Comparison of ENCODE assay signal across 7 mouse cellular contexts in the genomic region with DNA sequence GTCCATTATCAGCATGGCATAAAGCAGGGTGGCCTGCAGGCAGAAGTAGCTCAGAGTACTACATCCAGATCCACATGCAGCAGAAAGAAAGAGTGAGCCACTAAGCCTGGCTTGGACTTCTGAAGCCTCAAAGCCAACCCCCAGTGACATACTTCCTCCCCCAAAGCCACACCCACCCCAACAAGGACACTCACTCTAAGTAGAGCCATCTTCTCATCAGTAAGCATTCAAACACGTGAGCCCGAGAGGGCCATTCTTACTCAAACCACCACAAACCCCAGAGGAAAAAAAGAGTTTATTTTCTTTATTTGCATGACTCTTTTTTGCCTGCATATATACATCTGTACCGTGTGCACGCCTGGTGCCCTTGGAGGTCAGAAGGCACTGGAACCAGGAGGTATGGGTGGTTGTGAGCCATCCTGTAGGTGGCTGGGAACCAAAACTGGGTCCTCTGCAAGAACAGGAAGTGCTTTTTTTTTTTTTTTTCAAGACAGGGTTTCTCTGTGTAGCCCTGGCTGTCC. TPM values are rescaled to one million over a fixed set of nuclear protein-coding genes. Genes with fewer than 3 reads are reported as not detected.
DNase-seq lines count a peak whose midpoint lies in the region; ATAC-seq and TF ChIP-seq lines count a peak whose summit lies in the region.

No protein-coding gene starts in this region.

- H3K36me3 ChIP-seq in spleen, adult 2 months (ENCODE audit: control insufficient read depth, insufficient read depth, low read length), result no peaks in the 10 kb centered on the region
- no peaks in the 10 kb centered on the region for H3K36me3 ChIP-seq in hindbrain, embryonic 13.5 days
- H3K36me3 ChIP-seq in liver, postnatal 0 days (replicated peaks; ENCODE audit: insufficient read depth, low read length), result 0 out of 2 replicates have a peak, but pooled peaks cover 3% of the 10 kb centered on the region
- H3K36me3 ChIP-seq in stomach, embryonic 16.5 days (ENCODE audit: control insufficient read depth, insufficient read depth, low read length), result no peaks in the 10 kb centered on the region

- H3K9ac ChIP-seq in hindbrain, embryonic 13.5 days, result peak overlapping the region; percentile 94
- peak overlapping the region; percentile 99; the same call in 1 of the 2 replicates for H3K9ac ChIP-seq in liver, postnatal 0 days (replicated peaks)
- peak overlapping the region; percentile 93 for H3K9ac ChIP-seq in stomach, embryonic 16.5 days (ENCODE audit: low read length)

- no peaks in the 10 kb centered on the region for H3K9me3 ChIP-seq in hindbrain, embryonic 13.5 days
- no peaks in the 10 kb centered on the region for H3K9me3 ChIP-seq in liver, postnatal 0 days (ENCODE audit: low read length)
- H3K9me3 ChIP-seq in stomach, embryonic 16.5 days (replicated peaks; ENCODE audit: control insufficient read depth, low read length), result no peaks in the 10 kb centered on the region; the same call in 1 of the 2 replicates

- H3K4me2 ChIP-seq in hindbrain, embryonic 13.5 days, result peak overlapping the region; percentile 82
- H3K4me2 ChIP-seq in liver, postnatal 0 days (ENCODE audit: low read depth, low read length), result peak overlapping the region; percentile 79
- H3K4me2 ChIP-seq in stomach, embryonic 16.5 days (ENCODE audit: low read depth, low read length), result peak overlapping the region; percentile 94

- peak; percentile 18 to 53 for DNase-seq in spleen, adult 2 months (ENCODE audit: low read depth in 1 of 2, low spot score in 2 of 2)
- no peak for DNase-seq in spleen, postnatal 4 days (ENCODE audit: low spot score in 2 of 2)
- DNase-seq in c-Kit-positive CD71-positive TER-119-positive erythroid progenitor cells, embryonic 14.5 days (ENCODE audit: low spot score), result peak; percentile 37
- DNase-seq in liver, postnatal 0 days, result no peak
- no peak for DNase-seq in right cerebral cortex, postnatal 25 days

- no peak for TF ChIP-seq EP300 in liver, postnatal 0 days (IDR thresholded peaks at IDR 0.05; ENCODE audit: low read depth)

- peak overlapping the region; percentile 67; the same call in 1 of the 2 replicates for H3K4me3 ChIP-seq in spleen, adult 2 months (ENCODE audit: extremely low read depth, insufficient read depth, insufficient read length)
- peak overlapping the region; percentile 83 for H3K4me3 ChIP-seq in hindbrain, embryonic 13.5 days
- H3K4me3 ChIP-seq in liver, postnatal 0 days (ENCODE audit: low read depth, low read length), result peak overlapping the region; percentile 89
- peak overlapping the region; percentile 92 for H3K4me3 ChIP-seq in stomach, embryonic 16.5 days (replicated peaks; ENCODE audit: low read length)

- no peak for TF ChIP-seq CTCF in spleen, adult 2 months (IDR thresholded peaks at IDR 0.05; ENCODE audit: extremely low read depth, insufficient read depth, insufficient read length, insufficient replicate concordance)
- no peak for TF ChIP-seq CTCF in liver, postnatal 0 days (IDR thresholded peaks at IDR 0.05; ENCODE audit: low read depth)

- peaks cover 7% of the 10 kb centered on the region; the same call in 1 of the 2 replicates for H3K4me1 ChIP-seq in spleen, adult 2 months (ENCODE audit: control insufficient read depth, insufficient read depth, insufficient read length)
- peaks cover 29% of the 10 kb centered on the region for H3K4me1 ChIP-seq in hindbrain, embryonic 13.5 days (replicated peaks)
- H3K4me1 ChIP-seq in liver, postnatal 0 days (ENCODE audit: insufficient read depth), result peaks cover 38% of the 10 kb centered on the region
- peaks cover 28% of the 10 kb centered on the region for H3K4me1 ChIP-seq in stomach, embryonic 16.5 days (ENCODE audit: control insufficient read depth, insufficient read depth, low read length)

- H3K27me3 ChIP-seq in spleen, adult 2 months (ENCODE audit: control insufficient read depth, insufficient read depth, low read length), result no peaks in the 10 kb centered on the region
- H3K27me3 ChIP-seq in hindbrain, embryonic 13.5 days, result no peaks in the 10 kb centered on the region
- H3K27me3 ChIP-seq in liver, postnatal 0 days (ENCODE audit: insufficient read depth, low read length), result no peaks in the 10 kb centered on the region
- no peaks in the 10 kb centered on the region for H3K27me3 ChIP-seq in stomach, embryonic 16.5 days (ENCODE audit: control insufficient read depth, insufficient read depth, low read length)

- ATAC-seq in hindbrain, embryonic 13.5 days (ENCODE audit: low FRiP score), result peak; percentile 62; the same call in 1 of the 2 replicates
- ATAC-seq in liver, postnatal 0 days, result peak; percentile 18
- ATAC-seq in stomach, embryonic 16.5 days (ENCODE audit: insufficient read depth, low FRiP score), result 0 out of 2 replicates have a peak, but pooled peaks have one; percentile 1

- no peak for TF ChIP-seq POLR2A in spleen, adult 2 months (IDR thresholded peaks at IDR 0.05; ENCODE audit: low read depth, low read length)

- H3K27ac ChIP-seq in spleen, adult 2 months (ENCODE audit: insufficient read depth, low read length), result peak overlapping the region; percentile 72
- H3K27ac ChIP-seq in hindbrain, embryonic 13.5 days, result peak overlapping the region; percentile 71
- H3K27ac ChIP-seq in liver, postnatal 0 days (ENCODE audit: low read depth), result peak overlapping the region; percentile 99
- peak overlapping the region; percentile 34 for H3K27ac ChIP-seq in stomach, embryonic 16.5 days (ENCODE audit: low read length)

- 20% methylated on average over 4 of the region's 4 CpGs for WGBS in spleen, adult 2 months
- WGBS in hindbrain, embryonic 13.5 days, result 34% methylated on average over 4 of the region's 4 CpGs
- WGBS in liver, postnatal 0 days (ENCODE audit: insufficient replicate concordance), result 23% methylated on average over 4 of the region's 4 CpGs
- WGBS in stomach, embryonic 16.5 days, result 40% methylated on average over 4 of the region's 4 CpGs

RNA-seq across cellular contexts. Expression of a gene that starts 0.5 kb away (rescaled TPM):
- polyA plus RNA-seq in spleen, adult 2 months (2012; rRNA removed), result 34.1 and 45.2 TPM in 2 replicates
- polyA plus RNA-seq in hindbrain, embryonic 13.5 days (2015; fragmentation: Nextera tagmentation; extraction: Ambion mirVana), result 93.0 and 93.5 TPM in 2 replicates
- 126 and 141 TPM in 2 replicates for polyA plus RNA-seq in liver, postnatal 0 days (2015; fragmentation: Nextera tagmentation; extraction: Ambion mirVana)
- 145 and 150 TPM in 2 replicates for polyA plus RNA-seq in stomach, embryonic 16.5 days (2015; fragmentation: Nextera tagmentation; extraction: Ambion mirVana)

RNA-seq across cellular contexts. Expression of a gene that starts 17.4 kb away (rescaled TPM):
- polyA plus RNA-seq in spleen, adult 2 months (2012; rRNA removed), result not detected in 2 replicates
- not detected in 2 replicates for polyA plus RNA-seq in hindbrain, embryonic 13.5 days (2015; fragmentation: Nextera tagmentation; extraction: Ambion mirVana)
- 0.22 and 0.44 TPM in 2 replicates for polyA plus RNA-seq in liver, postnatal 0 days (2015; fragmentation: Nextera tagmentation; extraction: Ambion mirVana)
- not detected in 2 replicates for polyA plus RNA-seq in stomach, embryonic 16.5 days (2015; fragmentation: Nextera tagmentation; extraction: Ambion mirVana)

RNA-seq across cellular contexts. Expression of a gene that starts 42.5 kb away (rescaled TPM):
- polyA plus RNA-seq in spleen, adult 2 months (2012; rRNA removed), result 64.2 and 95.8 TPM in 2 replicates
- polyA plus RNA-seq in hindbrain, embryonic 13.5 days (2015; fragmentation: Nextera tagmentation; extraction: Ambion mirVana), result 218 and 235 TPM in 2 replicates
- 211 and 219 TPM in 2 replicates for polyA plus RNA-seq in liver, postnatal 0 days (2015; fragmentation: Nextera tagmentation; extraction: Ambion mirVana)
- polyA plus RNA-seq in stomach, embryonic 16.5 days (2015; fragmentation: Nextera tagmentation; extraction: Ambion mirVana), result 218 and 251 TPM in 2 replicates

RNA-seq across cellular contexts. Expression of a gene that starts 42.5 kb away (rescaled TPM):
- 3.7 and 4.3 TPM in 2 replicates for polyA plus RNA-seq in spleen, adult 2 months (2012; rRNA removed)
- 36.7 and 38.6 TPM in 2 replicates for polyA plus RNA-seq in hindbrain, embryonic 13.5 days (2015; fragmentation: Nextera tagmentation; extraction: Ambion mirVana)
- polyA plus RNA-seq in liver, postnatal 0 days (2015; fragmentation: Nextera tagmentation; extraction: Ambion mirVana), result 7.0 and 7.4 TPM in 2 replicates
- polyA plus RNA-seq in stomach, embryonic 16.5 days (2015; fragmentation: Nextera tagmentation; extraction: Ambion mirVana), result 29.1 and 30.0 TPM in 2 replicates

Comparison
In these comparisons a context has a peak if more than half of its experiments do, and no peak if none do; other contexts are left out.
1. DNase-seq: peak in spleen, adult 2 months (2 of 2) and c-Kit-positive CD71-positive TER-119-positive erythroid progenitor cells, embryonic 14.5 days (single experiment); none in spleen, postnatal 4 days (0 of 2), liver, postnatal 0 days (single experiment) and right cerebral cortex, postnatal 25 days (single experiment).
2. H3K27ac ChIP-seq: peak in every context shown above with its lines; median percentile 99 in liver, postnatal 0 days; 72 in spleen, adult 2 months; 71 in hindbrain, embryonic 13.5 days; 34 in stomach, embryonic 16.5 days.
3. ATAC-seq: peak in every context shown above with its lines; median percentile 62 in hindbrain, embryonic 13.5 days; 18 in liver, postnatal 0 days; 1 in stomach, embryonic 16.5 days.
4. Peak in every context shown above with its lines, with median percentiles within 50 percentile points of each other: H3K4me3 ChIP-seq, H3K4me2 ChIP-seq and H3K9ac ChIP-seq.